ENCODE assay signal across 8 mouse cellular contexts in the genomic region with DNA sequence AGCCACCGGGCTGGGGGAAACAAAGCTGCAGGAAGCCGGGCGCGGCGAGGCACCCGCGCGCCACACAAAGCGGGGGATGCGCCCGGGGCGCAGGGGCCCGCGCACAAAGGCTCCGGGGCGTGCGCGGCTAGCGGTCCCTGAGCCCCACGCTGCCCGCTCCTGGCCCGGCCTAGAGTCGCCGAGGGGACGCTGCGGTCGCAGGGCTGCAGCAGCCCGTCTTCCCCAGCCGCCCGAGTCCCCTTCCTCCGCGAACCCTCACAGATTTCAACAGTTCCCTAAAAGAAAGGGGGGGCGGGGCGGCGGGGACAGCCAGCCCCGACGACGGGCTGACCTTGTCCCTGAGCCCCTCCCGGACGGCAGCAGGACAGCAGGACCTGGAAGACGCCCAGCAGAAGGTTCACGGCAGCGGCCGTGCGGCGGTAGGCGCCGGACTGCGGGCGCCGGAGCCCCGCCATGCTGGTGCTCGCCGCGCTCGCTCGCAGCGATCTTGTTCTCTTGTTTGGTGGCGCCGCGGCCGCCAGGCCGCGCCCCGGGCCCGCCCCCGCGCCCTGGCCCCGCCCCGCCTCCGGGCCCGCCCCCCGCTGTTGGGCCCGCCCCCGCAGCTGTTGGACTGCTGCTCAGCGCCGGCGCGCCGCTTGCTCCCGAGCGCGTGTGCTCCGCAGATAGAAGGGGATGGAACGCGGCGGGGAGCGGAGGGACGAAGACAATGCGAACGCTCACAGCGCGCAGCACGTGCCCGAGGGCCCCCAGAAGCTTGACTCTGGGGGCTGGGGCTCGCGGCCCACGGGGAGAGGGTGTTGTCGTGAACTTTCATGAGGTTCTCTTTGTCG. TPM values are rescaled to one million over a fixed set of nuclear protein-coding genes. Genes with fewer than 3 reads are reported as not detected.
DNase-seq lines count a peak whose midpoint lies in the region; ATAC-seq and TF ChIP-seq lines count a peak whose summit lies in the region.

A gene (minus strand): TSS at position 530 of the 830 bp plus-strand sequence.

- peak; percentile 91 for DNase-seq in ES-CJ7 (ENCODE audit: low read depth, low spot score)
- peak; percentile 63 for DNase-seq in c-Kit-positive CD71-negative TER-119-negative erythroid progenitor cells, embryonic 14.5 days (ENCODE audit: low read depth)
- DNase-seq in heart, postnatal 0 days (ENCODE audit: low spot score) = peak; percentile 83
- DNase-seq in kidney, postnatal 4 days = peak; percentile 90 to 93
- DNase-seq in liver, postnatal 0 days = peak; percentile 94
- DNase-seq in testis, postnatal 10 days (ENCODE audit: low spot score) = peak; percentile 89

- 0 out of 2 replicates have a peak, but pooled peaks have one; percentile 19 for TF ChIP-seq EP300 in heart, postnatal 0 days (IDR thresholded peaks at IDR 0.05; ENCODE audit: low read depth)
- TF ChIP-seq EP300 in liver, postnatal 0 days (IDR thresholded peaks at IDR 0.05; ENCODE audit: low read depth) = peak; percentile 67; the same call in 1 of the 2 replicates

- peak; percentile 96 for ATAC-seq in forebrain, embryonic 13.5 days
- ATAC-seq in heart, postnatal 0 days (ENCODE audit: insufficient read depth, low read depth) = peak; percentile 96
- ATAC-seq in liver, postnatal 0 days = peak; percentile 85
- ATAC-seq in neural tube, embryonic 14.5 days (ENCODE audit: low read depth) = peak; percentile 93

- H3K27me3 ChIP-seq in forebrain, embryonic 13.5 days = 0 out of 2 replicates have a peak, but pooled peaks cover 2% of the 10 kb centered on the region
- no peaks in the 10 kb centered on the region for H3K27me3 ChIP-seq in heart, postnatal 0 days (ENCODE audit: control insufficient read depth, insufficient read depth, low read length)
- H3K27me3 ChIP-seq in liver, postnatal 0 days (ENCODE audit: insufficient read depth, low read length) = no peaks in the 10 kb centered on the region
- H3K27me3 ChIP-seq in neural tube, embryonic 14.5 days (ENCODE audit: control insufficient read depth, insufficient read depth, low read length) = no peaks in the 10 kb centered on the region

- H3K4me2 ChIP-seq in forebrain, embryonic 13.5 days = peak within 1 kb of the TSS; percentile 83
- H3K4me2 ChIP-seq in heart, postnatal 0 days (ENCODE audit: low read depth, low read length) = peak within 1 kb of the TSS; percentile 95
- peak within 1 kb of the TSS; percentile 90 for H3K4me2 ChIP-seq in liver, postnatal 0 days (ENCODE audit: low read depth, low read length)
- peak within 1 kb of the TSS; percentile 96 for H3K4me2 ChIP-seq in neural tube, embryonic 14.5 days (ENCODE audit: low read depth, low read length)

- peak within 1 kb of the TSS; percentile 100 for H3K9ac ChIP-seq in forebrain, embryonic 13.5 days
- H3K9ac ChIP-seq in heart, postnatal 0 days (replicated peaks; ENCODE audit: low read depth, low read length) = peak within 1 kb of the TSS; percentile 84
- peak within 1 kb of the TSS; percentile 95 for H3K9ac ChIP-seq in liver, postnatal 0 days (replicated peaks)
- H3K9ac ChIP-seq in neural tube, embryonic 14.5 days (replicated peaks; ENCODE audit: low read depth, low read length) = peak within 1 kb of the TSS; percentile 96

- WGBS in forebrain, embryonic 13.5 days = under 1% methylated on average over 63 of the region's 100 CpGs
- 1% methylated on average over 80 of the region's 100 CpGs for WGBS in heart, postnatal 0 days
- under 1% methylated on average over 76 of the region's 100 CpGs for WGBS in liver, postnatal 0 days (ENCODE audit: insufficient replicate concordance)
- WGBS in neural tube, embryonic 14.5 days = under 1% methylated on average over 69 of the region's 100 CpGs

- H3K36me3 ChIP-seq in forebrain, embryonic 13.5 days (ENCODE audit: poor library complexity, severe bottlenecking) = peaks cover 9% of the 10 kb centered on the region
- no peaks in the 10 kb centered on the region for H3K36me3 ChIP-seq in heart, postnatal 0 days (replicated peaks; ENCODE audit: control insufficient read depth, insufficient read depth, low read length)
- H3K36me3 ChIP-seq in liver, postnatal 0 days (replicated peaks; ENCODE audit: insufficient read depth, low read length) = no peaks in the 10 kb centered on the region
- H3K36me3 ChIP-seq in neural tube, embryonic 14.5 days (ENCODE audit: control insufficient read depth, insufficient read depth, low read length) = no peaks in the 10 kb centered on the region

- peaks cover 34% of the 10 kb centered on the region for H3K4me1 ChIP-seq in forebrain, embryonic 13.5 days
- peaks cover 12% of the 10 kb centered on the region for H3K4me1 ChIP-seq in heart, postnatal 0 days (ENCODE audit: control insufficient read depth, insufficient read depth)
- peaks cover 39% of the 10 kb centered on the region for H3K4me1 ChIP-seq in liver, postnatal 0 days (ENCODE audit: insufficient read depth)
- peaks cover 29% of the 10 kb centered on the region for H3K4me1 ChIP-seq in neural tube, embryonic 14.5 days (ENCODE audit: control insufficient read depth, insufficient read depth, low read length)

- no peaks in the 10 kb centered on the region for H3K9me3 ChIP-seq in forebrain, embryonic 13.5 days (replicated peaks)
- H3K9me3 ChIP-seq in heart, postnatal 0 days (replicated peaks; ENCODE audit: control insufficient read depth, low read length) = no peaks in the 10 kb centered on the region
- no peaks in the 10 kb centered on the region for H3K9me3 ChIP-seq in liver, postnatal 0 days (ENCODE audit: low read length)
- H3K9me3 ChIP-seq in neural tube, embryonic 14.5 days (ENCODE audit: control insufficient read depth, low read length) = no peaks in the 10 kb centered on the region

- H3K4me3 ChIP-seq in forebrain, embryonic 13.5 days = peak within 1 kb of the TSS; percentile 98
- peak within 1 kb of the TSS; percentile 94 for H3K4me3 ChIP-seq in heart, postnatal 0 days (ENCODE audit: low read depth, low read length)
- H3K4me3 ChIP-seq in liver, postnatal 0 days (ENCODE audit: low read depth, low read length) = peak within 1 kb of the TSS; percentile 93
- peak within 1 kb of the TSS; percentile 98 for H3K4me3 ChIP-seq in neural tube, embryonic 14.5 days (ENCODE audit: low read depth, low read length)

- no peak for TF ChIP-seq CTCF in heart, postnatal 0 days (IDR thresholded peaks at IDR 0.05; ENCODE audit: low read depth)
- TF ChIP-seq CTCF in liver, postnatal 0 days (IDR thresholded peaks at IDR 0.05; ENCODE audit: low read depth) = no peak

- peak within 1 kb of the TSS; percentile 94 for H3K27ac ChIP-seq in forebrain, embryonic 13.5 days
- peak within 1 kb of the TSS; percentile 88 for H3K27ac ChIP-seq in heart, postnatal 0 days (ENCODE audit: low read depth)
- peak within 1 kb of the TSS; percentile 95 for H3K27ac ChIP-seq in liver, postnatal 0 days (ENCODE audit: low read depth)
- H3K27ac ChIP-seq in neural tube, embryonic 14.5 days (ENCODE audit: low read depth, low read length) = peak within 1 kb of the TSS; percentile 94

RNA-seq across cellular contexts. Expression of the gene that starts here (rescaled TPM):
- polyA plus RNA-seq in forebrain, embryonic 13.5 days (2015; fragmentation: Nextera tagmentation; extraction: Ambion mirVana) = 125 and 139 TPM in 2 replicates
- total RNA-seq in heart, postnatal 0 days (2014; rRNA removed; ENCODE audit: low replicate concordance) = 32.6 and 33.4 TPM in 2 replicates
- polyA plus RNA-seq in heart, postnatal 0 days (2015; fragmentation: Nextera tagmentation; extraction: Ambion mirVana) = 14.7 and 16.5 TPM in 2 replicates
- 19.1 and 20.2 TPM in 2 replicates for polyA plus RNA-seq in liver, postnatal 0 days (2015; fragmentation: Nextera tagmentation; extraction: Ambion mirVana)
- 63.6 and 71.4 TPM in 2 replicates for polyA plus RNA-seq in neural tube, embryonic 14.5 days (2014; fragmentation: Nextera tagmentation; extraction: Ambion mirVana)

Comparison
In these comparisons a context has a peak if more than half of its experiments do, and no peak if none do; other contexts are left out.
1. Peak in every context shown above with its lines: DNase-seq, ATAC-seq, H3K4me3 ChIP-seq and H3K27ac ChIP-seq.